Mouse (Mus musculus) NIH3T3 (cell line): ENCODE measurements at regions not wholly inside any gene's neighbourhood (a gene's known extent, or its start where the extent isn't known, plus 50 kb on each side); places are given as distances from the start of the nearest gene placed in this dataset.
A peak's percentile ranks its signal among the peaks of the same experiment; 100 is the strongest.
"Not testable (repeated sequence)": the region's sequence is repeated elsewhere in the genome, so short reads cannot be mapped to it uniquely, and the experiment has no call there.

Source experiments
- DNase-seq: peaks from one replicate; pipeline ENCODE4 v3.0.0-alpha.2; 2012; ENCODE audit warnings: low read depth

GRCm38 (mm10) chr17:85881636-85882170, 193.6 kb upstream of the Six2 start:
- no peak for DNase-seq

- no peak for DNase-seq
Measured at GRCm38 (mm10) chr17:85881046-85881445, 193.0 kb upstream of the Six2 start.

- DNase-seq, result peak; percentile 36
Measured at GRCm38 (mm10) chr17:85877426-85877825, 189.4 kb upstream of the Six2 start.

GRCm38 (mm10) chr17:85876853-85877252, 188.8 kb upstream of the Six2 start:
- DNase-seq, result no peak

- DNase-seq, result no peak
Measured at GRCm38 (mm10) chr17:85873853-85874586, 185.9 kb upstream of the Six2 start.

- DNase-seq, result no peak
Measured at GRCm38 (mm10) chr17:85872903-85873413, 184.9 kb upstream of the Six2 start.

GRCm38 (mm10) chr17:85870406-85870805, 182.3 kb upstream of the Six2 start:
- DNase-seq, result no peak

GRCm38 (mm10) chr17:85869179-85869578, 181.1 kb upstream of the Six2 start:
- no peak for DNase-seq

GRCm38 (mm10) chr17:85867945-85868616, 180.0 kb upstream of the Six2 start:
- DNase-seq, result peak; percentile 11

GRCm38 (mm10) chr17:85866581-85866980, 178.5 kb upstream of the Six2 start:
- no peak for DNase-seq

- no peak for DNase-seq
Measured at GRCm38 (mm10) chr17:85865940-85866339, 177.9 kb upstream of the Six2 start.

GRCm38 (mm10) chr17:85861328-85861727, 173.3 kb upstream of the Six2 start:
- peak; percentile 11 for DNase-seq

- DNase-seq, result peak; percentile 6
Measured at GRCm38 (mm10) chr17:85860797-85861196, 172.7 kb upstream of the Six2 start.

- DNase-seq, result no peak
Measured at GRCm38 (mm10) chr17:85859926-85860707, 172.0 kb upstream of the Six2 start.

GRCm38 (mm10) chr17:85858516-85858915, 170.4 kb upstream of the Six2 start:
- no peak for DNase-seq

GRCm38 (mm10) chr17:85857705-85858472, 169.8 kb upstream of the Six2 start:
- no peak for DNase-seq

- not testable (repeated sequence) for DNase-seq
Measured at GRCm38 (mm10) chr17:85856894-85857293, 168.8 kb upstream of the Six2 start.

- DNase-seq, result no peak
Measured at GRCm38 (mm10) chr17:85853156-85853555, 165.1 kb upstream of the Six2 start.

- DNase-seq, result no peak
Measured at GRCm38 (mm10) chr17:85848526-85848925, 160.5 kb upstream of the Six2 start.

- DNase-seq, result no peak
Measured at GRCm38 (mm10) chr17:85847756-85848155, 159.7 kb upstream of the Six2 start.

GRCm38 (mm10) chr17:85845059-85845458, 157.0 kb upstream of the Six2 start:
- DNase-seq, result no peak

GRCm38 (mm10) chr17:85844486-85844885, 156.4 kb upstream of the Six2 start:
- DNase-seq, result no peak
